Mouse (Mus musculus): ENCODE data around the gene Gm28044. TPM values are rescaled to one million over a fixed set of nuclear protein-coding genes. Genes with fewer than 3 reads are reported as not detected.
A peak's percentile ranks its signal among the peaks of the same experiment; 100 is the strongest.
"Not testable (repeated sequence)": the region's sequence is repeated elsewhere in the genome, so short reads cannot be mapped to it uniquely, and the experiment has no call there.

Gene Gm28044
- not detected in 2 replicates for polyA plus RNA-seq (2014; fragmentation: Nextera tagmentation; extraction: Ambion mirVana)

GRCm38 (mm10) chr13:67360131-67360744 lies at the start of gene Gm28044, which contains the start of gene Zfp953:
Gm28044 (minus strand) TSS chr13:67360536.
Zfp953 (minus strand) TSS chr13:67360605.
- Histone ChIP-seq H3K4me2 (ENCODE audit: low read depth, severe bottlenecking) (peak within 1 kb of the TSS; percentile 70), H3K36me3 (ENCODE audit: control insufficient read depth, insufficient read depth, low read length) (no peaks in the 10 kb centered on the region), H3K4me1 (ENCODE audit: control insufficient read depth, insufficient read depth, low read length) (no peaks in the 10 kb centered on the region), H3K27me3 (ENCODE audit: control insufficient read depth, insufficient read depth, low read length) (no peaks in the 10 kb centered on the region), H3K27ac (replicated peaks; ENCODE audit: low read depth, low read length) (no peak within 1 kb of the TSS), H3K9ac (ENCODE audit: low read length) (peak within 1 kb of the TSS; percentile 55), H3K4me3 (ENCODE audit: low read depth, low read length) (peak within 1 kb of the TSS; percentile 53), H3K9me3 (ENCODE audit: control insufficient read depth, low read length) (no peaks in the 10 kb centered on the region)
- DNase-seq (ENCODE audit: low spot score) (peak; percentile 92), ATAC-seq (ENCODE audit: insufficient number of reproducible peaks, low FRiP score, low TSS enrichment, low read depth) (peak; percentile 90)
- WGBS: 1% methylated on average over 15 of the region's 15 CpGs

GRCm38 (mm10) chr13:67399183-67399903 lies 39.0 kb upstream of the Gm28044 start, which contains the start of gene Zfp429:
Zfp429 (minus strand) TSS chr13:67399819.
- not testable (repeated sequence) for H3K27ac ChIP-seq (replicated peaks; ENCODE audit: low read depth, low read length); H3K9me3 ChIP-seq (ENCODE audit: control insufficient read depth, low read length); H3K27me3 ChIP-seq (ENCODE audit: control insufficient read depth, insufficient read depth, low read length); H3K36me3 ChIP-seq (ENCODE audit: control insufficient read depth, insufficient read depth, low read length); H3K4me1 ChIP-seq (ENCODE audit: control insufficient read depth, insufficient read depth, low read length)
- Histone ChIP-seq H3K4me2 (ENCODE audit: low read depth, severe bottlenecking) (peak within 1 kb of the TSS; percentile 54), H3K4me3 (ENCODE audit: low read depth, low read length) (peak within 1 kb of the TSS; percentile 47), H3K9ac (ENCODE audit: low read length) (0 out of 2 replicates have a peak within 1 kb of the TSS, but pooled peaks have one; percentile 24)
- DNase-seq (ENCODE audit: low spot score): peak; percentile 83
- 4% methylated on average over 14 of the region's 16 CpGs for WGBS
- ATAC-seq (ENCODE audit: insufficient number of reproducible peaks, low FRiP score, low TSS enrichment, low read depth): peak; percentile 93

- not testable (repeated sequence) for H3K27me3 ChIP-seq (ENCODE audit: control insufficient read depth, insufficient read depth, low read length); H3K4me2 ChIP-seq (ENCODE audit: low read depth, severe bottlenecking); ATAC-seq (ENCODE audit: insufficient number of reproducible peaks, low FRiP score, low TSS enrichment, low read depth); H3K4me3 ChIP-seq (ENCODE audit: low read depth, low read length); H3K9ac ChIP-seq (ENCODE audit: low read length); H3K27ac ChIP-seq (replicated peaks; ENCODE audit: low read depth, low read length); H3K36me3 ChIP-seq (ENCODE audit: control insufficient read depth, insufficient read depth, low read length); H3K4me1 ChIP-seq (ENCODE audit: control insufficient read depth, insufficient read depth, low read length); H3K9me3 ChIP-seq (ENCODE audit: control insufficient read depth, low read length); DNase-seq (ENCODE audit: low spot score)
- 75% methylated on average over 3 of the region's 3 CpGs for WGBS
These were observed 15.9 kb upstream of the Gm28044 start for GRCm38 (mm10) chr13:67376255-67376654.

- 21% methylated on average over 13 of the region's 15 CpGs for WGBS
- not testable (repeated sequence) for H3K27me3 ChIP-seq (ENCODE audit: control insufficient read depth, insufficient read depth, low read length); H3K4me1 ChIP-seq (ENCODE audit: control insufficient read depth, insufficient read depth, low read length); H3K9me3 ChIP-seq (ENCODE audit: control insufficient read depth, low read length); H3K9ac ChIP-seq (ENCODE audit: low read length); H3K27ac ChIP-seq (replicated peaks; ENCODE audit: low read depth, low read length); H3K36me3 ChIP-seq (ENCODE audit: control insufficient read depth, insufficient read depth, low read length)
- ATAC-seq (ENCODE audit: insufficient number of reproducible peaks, low FRiP score, low TSS enrichment, low read depth): peak; percentile 93
- peak; percentile 80 for DNase-seq (ENCODE audit: low spot score)
- peak within 1 kb of the TSS; percentile 48 for H3K4me2 ChIP-seq (ENCODE audit: low read depth, severe bottlenecking)
- H3K4me3 ChIP-seq (ENCODE audit: low read depth, low read length): peak within 1 kb of the TSS; percentile 29; the same call in 1 of the 2 replicates
These were observed 14.9 kb upstream of the Gm28044 start, which contains the start of the genes Gm28041 and Zfp456 for GRCm38 (mm10) chr13:67375050-67375911. Gm28041 (minus strand) TSS chr13:67375733. Zfp456 (minus strand) TSS chr13:67375810.

GRCm38 (mm10) chr13:67351854-67352253 lies 8.5 kb downstream of the Gm28044 start:
- DNase-seq (ENCODE audit: low spot score) (no peak), ATAC-seq (ENCODE audit: insufficient number of reproducible peaks, low FRiP score, low TSS enrichment, low read depth) (no peak)
- Histone ChIP-seq H3K36me3 (ENCODE audit: control insufficient read depth, insufficient read depth, low read length) (no peaks in the 10 kb centered on the region), H3K9ac (ENCODE audit: low read length) (no peak overlapping the region), H3K4me3 (ENCODE audit: low read depth, low read length) (no peak overlapping the region), H3K4me1 (ENCODE audit: control insufficient read depth, insufficient read depth, low read length) (no peaks in the 10 kb centered on the region), H3K4me2 (ENCODE audit: low read depth, severe bottlenecking) (no peak overlapping the region), H3K27ac (replicated peaks; ENCODE audit: low read depth, low read length) (no peak overlapping the region), H3K27me3 (ENCODE audit: control insufficient read depth, insufficient read depth, low read length) (no peaks in the 10 kb centered on the region), H3K9me3 (ENCODE audit: control insufficient read depth, low read length) (no peaks in the 10 kb centered on the region)

GRCm38 (mm10) chr13:67343422-67343821 lies 16.9 kb downstream of the Gm28044 start:
- Histone ChIP-seq H3K9ac (ENCODE audit: low read length) (no peak overlapping the region), H3K27me3 (ENCODE audit: control insufficient read depth, insufficient read depth, low read length) (no peaks in the 10 kb centered on the region), H3K9me3 (ENCODE audit: control insufficient read depth, low read length) (no peaks in the 10 kb centered on the region), H3K36me3 (ENCODE audit: control insufficient read depth, insufficient read depth, low read length) (no peaks in the 10 kb centered on the region), H3K27ac (replicated peaks; ENCODE audit: low read depth, low read length) (no peak overlapping the region), H3K4me1 (ENCODE audit: control insufficient read depth, insufficient read depth, low read length) (no peaks in the 10 kb centered on the region), H3K4me3 (ENCODE audit: low read depth, low read length) (no peak overlapping the region), H3K4me2 (ENCODE audit: low read depth, severe bottlenecking) (no peak overlapping the region)
- no peak for DNase-seq (ENCODE audit: low spot score)
- ATAC-seq (ENCODE audit: insufficient number of reproducible peaks, low FRiP score, low TSS enrichment, low read depth): no peak
- 89% methylated on average over 2 of the region's 2 CpGs for WGBS

- ATAC-seq (ENCODE audit: insufficient number of reproducible peaks, low FRiP score, low TSS enrichment, low read depth) (peak; percentile 72), DNase-seq (ENCODE audit: low spot score) (peak; percentile 27)
- H3K4me3 ChIP-seq (ENCODE audit: low read depth, low read length): peak overlapping the region; percentile 44
- no peaks in the 10 kb centered on the region for H3K4me1 ChIP-seq (ENCODE audit: control insufficient read depth, insufficient read depth, low read length)
- H3K4me2 ChIP-seq (ENCODE audit: low read depth, severe bottlenecking): peak overlapping the region; percentile 53
- H3K9me3 ChIP-seq (ENCODE audit: control insufficient read depth, low read length): no peaks in the 10 kb centered on the region
- no peak overlapping the region for H3K27ac ChIP-seq (replicated peaks; ENCODE audit: low read depth, low read length)
- no peaks in the 10 kb centered on the region for H3K36me3 ChIP-seq (ENCODE audit: control insufficient read depth, insufficient read depth, low read length)
- WGBS: 67% methylated on average over 1 of the region's 1 CpGs
- H3K9ac ChIP-seq (ENCODE audit: low read length): peak overlapping the region; percentile 63
- no peaks in the 10 kb centered on the region for H3K27me3 ChIP-seq (ENCODE audit: control insufficient read depth, insufficient read depth, low read length)
These were observed 27.5 kb downstream of the Gm28044 start for GRCm38 (mm10) chr13:67332877-67333276.
